Mouse (Mus musculus): Measurements from ENCODE around the gene Rimbp3.
"Not testable (repeated sequence)": the region's sequence is repeated elsewhere in the genome, so short reads cannot be mapped to it uniquely, and the experiment has no call there.

Rimbp3 gene

DNA sequence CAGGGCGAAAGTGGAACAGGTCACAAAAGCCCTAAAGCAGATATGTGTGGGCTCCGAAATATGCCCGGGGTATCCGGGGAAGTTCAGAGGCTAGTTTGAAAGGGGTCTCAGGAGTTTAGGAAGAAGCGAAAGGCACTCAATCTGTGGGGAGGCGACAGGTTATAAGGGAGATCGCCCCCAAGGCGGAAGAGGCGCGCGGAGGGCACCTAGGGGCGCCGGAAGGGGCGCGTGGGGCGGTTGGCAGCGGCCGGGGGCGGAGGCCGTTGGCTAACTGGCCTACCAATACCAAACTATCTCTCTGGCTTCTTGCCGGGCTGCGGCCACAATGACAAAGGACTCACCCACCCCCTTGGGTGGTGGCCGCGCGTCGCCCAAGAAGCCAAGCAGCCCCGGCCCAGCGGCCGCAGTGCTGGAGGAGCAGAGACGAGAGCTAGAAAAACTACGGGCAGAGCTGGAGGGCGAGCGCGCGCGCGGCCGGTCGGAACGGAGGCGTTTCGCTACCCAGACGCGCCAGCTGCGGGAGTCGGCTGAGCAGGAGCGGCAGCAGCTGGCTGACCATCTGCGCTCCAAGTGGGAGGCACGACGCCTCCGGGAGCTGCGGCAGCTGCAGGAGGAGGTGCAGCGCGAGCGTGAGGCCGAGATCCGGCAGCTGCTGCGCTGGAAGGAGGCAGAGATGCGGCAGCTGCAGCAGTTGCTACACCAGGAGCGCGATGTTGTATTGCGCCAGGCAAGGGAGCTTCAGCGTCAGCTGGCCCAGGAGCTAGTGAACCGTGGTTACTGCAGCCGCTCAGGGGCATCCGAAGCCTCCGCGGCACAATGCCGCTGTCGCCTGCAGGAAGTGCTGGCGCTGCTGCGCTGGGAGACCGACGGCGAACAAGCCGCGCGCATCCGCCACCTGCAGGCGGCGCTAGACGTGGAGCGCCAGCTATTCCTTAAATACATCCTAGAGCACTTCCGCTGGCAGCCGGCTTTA, at the start of gene Rimbp3:
Gene Rimbp3 (plus strand): TSS at position 215 of the 973 bp plus-strand sequence.
- ChIA-PET CTCF (interaction anchor here (0.5 to 5.8 kb wide), 78 partner anchors 9 to 410 kb away, joined by 3 to 285 read pairs (median 7); partner anchors contain the start of genes Hic2 (in 4 of the 4), Tmem191c (in 4 of the 4), Sdf2l1 (in 2 of the 4) and 2610318N02Rik (in 1 of the 4)), POLR2A (interaction anchor here (0.6 to 22.8 kb wide), 55 partner anchors 8 to 410 kb away, joined by 3 to 895 read pairs (median 6); partner anchors contain the start of genes Hic2 (in 4 of the 4), Tmem191c (in 4 of the 4), 2610318N02Rik (in 2 of the 4) and Sdf2l1 (in 2 of the 4))

DNA sequence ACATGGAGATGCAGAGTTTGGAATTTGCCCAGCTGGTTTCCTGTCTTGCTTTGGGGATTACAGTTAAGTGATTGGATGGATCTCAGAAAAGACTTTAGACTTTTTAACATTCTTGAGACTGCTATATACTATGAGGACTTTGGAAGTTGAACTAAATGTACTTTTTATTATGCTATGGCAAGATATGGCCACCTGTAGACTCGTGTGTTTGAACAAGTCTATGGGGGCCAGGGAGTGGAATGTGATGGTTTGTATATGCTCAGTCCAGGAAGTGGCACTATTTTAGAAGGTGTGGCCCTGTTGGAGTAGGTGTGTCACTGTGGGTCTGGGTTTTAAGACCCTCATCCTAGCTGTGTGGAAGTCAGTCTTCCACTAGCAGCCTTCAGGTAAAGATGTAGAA, 42.9 kb upstream of the Rimbp3 start:
- CTCF ChIA-PET = not testable (repeated sequence)

DNA sequence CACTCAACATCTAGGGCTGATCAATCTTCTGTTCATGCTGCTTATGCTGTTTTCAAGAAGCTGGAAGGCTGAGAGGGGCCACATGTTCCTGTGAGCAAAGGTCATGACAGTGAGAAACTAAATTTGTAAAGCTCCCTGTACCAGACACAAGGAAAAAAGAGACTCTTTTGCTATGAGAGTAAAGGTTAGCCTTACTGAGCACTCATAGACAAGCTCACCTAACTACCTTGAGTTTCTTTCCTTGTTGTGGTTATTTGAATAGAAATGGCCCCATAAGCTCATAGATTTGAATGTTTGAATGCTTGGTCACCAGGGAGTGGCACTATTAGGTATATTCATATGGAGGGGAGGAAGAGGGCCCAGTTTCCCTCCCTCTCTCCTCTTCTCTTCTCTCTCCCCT, 41.2 kb upstream of the Rimbp3 start:
- ChIA-PET POLR2A (interaction anchor here in 3 of 4 experiments (0.6 to 2.4 kb wide), 27 partner anchors 8 to 474 kb away, joined by 3 to 15 read pairs (median 4); partner anchors contain the start of genes Aifm3 (in 1 of the 3), Ccdc116 (in 1 of the 3), Hic2 (in 1 of the 3) and Sdf2l1 (in 1 of the 3)), CTCF (interaction anchor here in 3 of 4 experiments (0.5 to 1.3 kb wide), 3 partner anchors 43 to 118 kb away, joined by 4 read pairs; no protein-coding TSS in a partner anchor)

More for the DNA sequence above, 42.9 kb upstream of the Rimbp3 start:
- POLR2A ChIA-PET = interaction anchor here in 2 of 4 experiments (0.7 to 3.3 kb wide), 8 partner anchors 9 to 34 kb away, joined by 3 to 13 read pairs (median 4); partner anchors contain the start of genes Ccdc116 (in 1 of the 2) and Sdf2l1 (in 1 of the 2)

DNA sequence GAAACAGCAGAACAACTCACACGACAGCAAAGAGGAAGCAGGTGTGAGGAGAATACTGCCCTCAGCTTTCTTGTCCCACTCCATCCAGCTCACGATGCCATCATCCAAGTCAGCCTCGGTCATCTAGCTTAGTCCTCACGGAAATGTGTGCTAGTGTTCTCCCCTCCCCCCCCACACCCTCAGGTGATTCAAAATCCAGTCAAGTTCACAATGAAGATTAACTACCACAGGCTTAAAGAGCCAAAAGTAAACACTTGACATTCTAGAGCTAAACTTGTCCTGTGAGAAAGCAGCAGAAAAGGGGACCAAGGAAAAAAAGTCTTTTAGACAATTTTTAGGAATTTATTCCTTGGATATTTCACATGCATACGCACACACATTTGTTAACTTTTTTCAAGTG, 40.4 kb upstream of the Rimbp3 start:
- POLR2A ChIA-PET = interaction anchor here in 3 of 4 experiments (0.7 to 2.4 kb wide), 17 partner anchors 8 to 116 kb away, joined by 3 to 15 read pairs (median 4); partner anchors contain the start of genes Hic2 (in 2 of the 3), Ccdc116 (in 1 of the 3) and Sdf2l1 (in 1 of the 3)
- CTCF ChIA-PET = interaction anchor here in 2 of 4 experiments (0.6 to 0.7 kb wide), 2 partner anchors 108 to 528 kb away, joined by 3 to 5 read pairs; no protein-coding TSS in a partner anchor

DNA sequence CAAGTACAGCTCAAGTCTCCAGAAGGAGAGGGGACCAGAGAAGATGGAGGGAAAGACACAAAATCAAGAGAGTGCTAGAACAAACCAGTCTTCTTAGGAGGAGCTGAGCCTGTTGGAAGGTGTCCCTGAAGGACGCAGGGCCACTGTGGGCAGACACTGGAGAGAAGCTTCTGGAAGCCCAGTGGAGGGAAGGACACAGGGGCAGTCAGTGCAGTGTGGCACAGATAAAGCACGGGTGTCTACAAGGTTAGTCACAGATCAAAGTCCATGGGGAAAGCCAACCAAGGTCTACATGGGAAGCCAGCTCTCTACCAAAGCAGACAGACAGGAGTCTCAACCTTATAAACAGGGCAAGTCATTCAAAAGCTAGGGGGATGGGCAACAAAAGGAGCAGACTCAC, 32.6 kb upstream of the Rimbp3 start:
- POLR2A ChIA-PET = interaction anchor here in 3 of 4 experiments (0.6 to 3.7 kb wide), 19 partner anchors 8 to 748 kb away, joined by 3 to 13 read pairs (median 4); partner anchors contain the start of gene 2610318N02Rik (in 1 of the 3)
- CTCF ChIA-PET = interaction anchor here in 2 of 4 experiments (0.7 to 1.0 kb wide), 2 partner anchors 28 to 49 kb away, joined by 3 read pairs; no protein-coding TSS in a partner anchor

DNA sequence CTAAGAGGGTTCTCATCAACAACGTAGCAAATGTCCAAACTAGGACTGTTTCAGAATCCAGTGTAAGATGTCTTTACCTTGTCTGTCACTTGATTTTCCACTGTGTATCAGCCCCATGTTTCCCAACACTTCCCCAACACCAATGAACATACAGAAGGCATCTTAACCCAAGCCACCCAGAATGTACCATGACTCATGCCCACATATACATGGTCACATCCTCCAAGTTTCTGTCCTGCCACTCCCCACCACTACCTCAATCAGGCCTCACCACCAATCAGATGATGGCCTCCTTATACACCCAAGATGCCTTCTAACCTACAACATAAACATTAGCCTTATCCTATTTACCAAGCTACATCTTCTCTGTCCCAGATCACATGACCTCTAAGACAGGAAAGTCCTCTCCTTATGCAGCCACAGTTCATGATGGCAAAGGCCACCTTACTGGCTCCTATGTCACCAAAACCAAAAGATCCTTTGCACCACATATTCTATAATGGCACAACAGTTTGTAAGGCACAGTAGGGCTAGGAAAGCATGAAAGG, 30.7 kb upstream of the Rimbp3 start:
- ChIA-PET CTCF (no interaction called here), POLR2A (interaction anchor here in 2 of 4 experiments (0.6 to 2.0 kb wide), 6 partner anchors 9 to 85 kb away, joined by 3 to 7 read pairs (median 4); no protein-coding TSS in a partner anchor)

DNA sequence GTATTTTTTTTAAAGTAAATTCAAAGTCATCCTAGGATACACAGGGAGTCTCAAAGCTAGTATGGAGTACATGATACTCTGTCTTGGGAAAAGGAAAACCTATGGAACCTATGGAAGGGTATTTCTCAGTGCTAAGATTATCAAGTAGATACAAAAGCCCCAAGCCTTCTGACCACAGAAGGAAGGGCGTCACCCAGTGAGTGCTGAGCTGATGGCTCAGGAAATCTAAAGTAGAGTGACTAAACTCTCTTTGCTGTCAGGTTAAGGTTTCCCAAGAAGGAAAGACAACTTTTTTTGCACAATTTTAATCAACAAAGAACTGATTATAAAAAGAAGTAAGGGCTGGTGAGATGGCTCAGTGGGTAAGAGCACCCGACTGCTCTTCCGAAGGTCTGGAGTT, 28.7 kb upstream of the Rimbp3 start:
- POLR2A ChIA-PET = interaction anchor here in 3 of 4 experiments (0.5 to 2.6 kb wide), 20 partner anchors 9 to 1296 kb away, joined by 3 to 9 read pairs (median 4); partner anchors contain the start of genes 2610318N02Rik (in 1 of the 3) and Sdf2l1 (in 1 of the 3)

DNA sequence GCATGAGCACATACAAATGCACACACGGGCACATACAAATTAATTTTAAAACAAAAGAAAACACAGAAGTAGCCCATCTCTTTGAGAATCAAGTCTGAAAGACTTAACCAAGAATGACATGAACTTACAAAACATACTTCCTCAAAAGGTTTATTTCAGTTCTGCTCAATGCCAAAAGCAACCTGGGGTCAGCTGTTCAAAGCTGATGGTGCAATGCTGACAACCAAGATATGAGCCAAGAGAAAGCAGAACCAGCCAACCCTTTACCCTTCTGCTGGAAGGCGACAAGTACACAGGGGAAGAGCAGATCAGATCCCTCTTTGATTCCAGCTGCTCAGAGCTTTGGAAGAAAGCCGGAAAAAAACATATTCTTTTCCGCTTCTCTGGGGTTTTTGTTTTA, 27.0 kb upstream of the Rimbp3 start:
- CTCF ChIA-PET = interaction anchor here in 1 of 4 experiments (0.6 kb wide), 1 partner anchor 12 kb away, joined by 3 read pairs; no protein-coding TSS in a partner anchor

More for the DNA sequence above, 28.7 kb upstream of the Rimbp3 start:
- CTCF ChIA-PET = no interaction called here

DNA sequence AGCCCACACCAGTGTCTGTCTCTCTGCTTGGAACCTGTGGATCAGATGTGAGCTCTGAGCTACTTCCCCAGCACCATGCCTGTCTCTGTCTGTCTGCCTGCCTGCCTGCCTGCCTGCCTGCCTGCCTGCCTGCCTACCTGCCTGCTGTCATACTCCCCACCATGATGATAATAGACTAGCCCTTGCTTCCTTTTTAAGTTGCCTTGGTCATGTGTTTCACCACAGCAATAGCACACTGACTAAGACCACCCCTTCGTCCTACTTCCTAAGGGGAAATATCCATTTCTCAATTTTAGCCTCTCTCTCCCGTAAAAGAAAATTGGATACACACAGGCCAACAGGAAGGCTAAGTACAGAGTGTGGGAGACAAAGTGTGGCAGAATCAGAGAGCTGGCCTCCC, 26.3 kb upstream of the Rimbp3 start:
- CTCF ChIA-PET = no interaction called here
- POLR2A ChIA-PET = interaction anchor here in 2 of 4 experiments (0.9 to 3.2 kb wide), 13 partner anchors 8 to 57 kb away, joined by 3 to 16 read pairs (median 3); partner anchors contain the start of genes Hic2 (in 2 of the 2), 2610318N02Rik (in 1 of the 2) and Ydjc (in 1 of the 2)

More for the DNA sequence above, 27.0 kb upstream of the Rimbp3 start:
- POLR2A ChIA-PET = interaction anchor here in 2 of 4 experiments (0.5 to 3.2 kb wide), 14 partner anchors 9 to 57 kb away, joined by 3 to 16 read pairs (median 4); partner anchors contain the start of genes Hic2 (in 2 of the 2), 2610318N02Rik (in 1 of the 2) and Ydjc (in 1 of the 2)

DNA sequence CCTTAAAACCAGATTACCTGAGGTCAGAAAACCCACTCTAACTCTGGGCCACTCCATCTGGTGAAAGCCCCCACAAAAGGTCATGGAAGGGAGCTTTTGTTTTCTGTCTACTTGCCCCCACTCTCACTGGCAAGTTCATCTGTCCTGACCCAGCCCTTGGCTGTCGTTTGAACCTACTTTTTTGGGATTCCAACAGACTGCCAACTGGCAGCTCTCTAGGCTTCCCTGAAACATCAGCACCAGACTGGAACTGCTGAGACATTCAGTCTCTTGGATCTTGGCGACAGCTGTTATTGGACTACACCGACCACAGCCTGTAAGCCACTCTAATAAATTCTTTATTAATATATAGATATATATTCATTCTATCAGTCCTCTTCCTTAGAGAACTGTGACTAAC, 25.4 kb upstream of the Rimbp3 start:
- POLR2A ChIA-PET = interaction anchor here in 2 of 4 experiments (0.6 to 3.2 kb wide), 8 partner anchors 7 to 471 kb away, joined by 3 to 16 read pairs (median 3); no protein-coding TSS in a partner anchor
- CTCF ChIA-PET = interaction anchor here in 1 of 4 experiments (0.9 kb wide), 1 partner anchor 88 kb away, joined by 6 read pairs; no protein-coding TSS in a partner anchor

DNA sequence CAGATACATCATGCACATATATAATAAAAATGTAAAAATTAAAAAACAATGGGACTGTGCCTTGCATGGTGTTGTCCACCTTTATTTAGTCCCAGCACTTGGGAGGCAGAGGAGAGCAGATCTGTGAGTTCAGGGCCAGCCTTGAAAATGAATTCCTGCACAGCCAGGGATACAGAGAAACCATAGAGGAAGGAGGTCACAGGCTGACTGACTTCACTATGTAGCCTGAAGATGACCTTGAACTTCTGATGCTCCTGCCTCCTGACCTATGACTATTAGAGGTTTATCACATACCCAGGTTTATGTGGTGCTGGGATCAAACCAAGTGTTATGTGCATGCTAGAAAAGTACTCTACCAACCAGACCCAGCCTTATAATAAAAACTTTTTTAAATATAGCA, 22.9 kb upstream of the Rimbp3 start:
- CTCF ChIA-PET = interaction anchor here in 3 of 4 experiments (0.8 to 1.4 kb wide), 3 partner anchors 11 to 91 kb away, joined by 3 to 4 read pairs (median 3); partner anchors contain the start of gene Tmem191c (in 1 of the 3)
- POLR2A ChIA-PET = interaction anchor here in 1 of 4 experiments (0.9 to 1.1 kb wide), 4 partner anchors 10 to 91 kb away, joined by 3 to 9 read pairs (median 4); partner anchors contain the start of gene Rimbp3

DNA sequence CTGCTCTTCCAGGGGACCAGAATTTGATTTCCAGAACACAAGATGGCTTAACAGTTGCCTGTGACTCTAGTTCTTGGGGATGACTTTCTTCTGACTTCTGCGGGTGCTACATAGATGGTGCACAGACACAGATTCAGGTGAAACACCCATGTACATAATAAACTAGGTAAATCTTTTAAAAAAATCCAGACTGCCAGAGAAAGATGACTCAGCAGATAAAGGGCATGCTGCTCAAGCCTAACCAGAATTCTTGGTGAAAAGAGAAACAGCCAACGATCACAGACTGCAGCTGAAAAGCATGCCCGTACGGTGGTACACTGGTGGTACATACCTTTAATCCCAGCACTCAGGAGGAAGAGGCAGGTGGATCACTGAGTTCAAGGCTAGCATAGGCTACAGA, 14.6 kb upstream of the Rimbp3 start:
- POLR2A ChIA-PET = interaction anchor here in 2 of 4 experiments (0.7 to 9.0 kb wide), 11 partner anchors 11 to 83 kb away, joined by 3 to 57 read pairs (median 4); partner anchors contain the start of genes 2610318N02Rik (in 1 of the 2), Hic2 (in 1 of the 2), Rimbp3 (in 1 of the 2) and Sdf2l1 (in 1 of the 2)
- CTCF ChIA-PET = interaction anchor here in 2 of 4 experiments (0.5 to 1.7 kb wide), 3 partner anchors 55 to 207 kb away, joined by 4 to 6 read pairs (median 5); no protein-coding TSS in a partner anchor

DNA sequence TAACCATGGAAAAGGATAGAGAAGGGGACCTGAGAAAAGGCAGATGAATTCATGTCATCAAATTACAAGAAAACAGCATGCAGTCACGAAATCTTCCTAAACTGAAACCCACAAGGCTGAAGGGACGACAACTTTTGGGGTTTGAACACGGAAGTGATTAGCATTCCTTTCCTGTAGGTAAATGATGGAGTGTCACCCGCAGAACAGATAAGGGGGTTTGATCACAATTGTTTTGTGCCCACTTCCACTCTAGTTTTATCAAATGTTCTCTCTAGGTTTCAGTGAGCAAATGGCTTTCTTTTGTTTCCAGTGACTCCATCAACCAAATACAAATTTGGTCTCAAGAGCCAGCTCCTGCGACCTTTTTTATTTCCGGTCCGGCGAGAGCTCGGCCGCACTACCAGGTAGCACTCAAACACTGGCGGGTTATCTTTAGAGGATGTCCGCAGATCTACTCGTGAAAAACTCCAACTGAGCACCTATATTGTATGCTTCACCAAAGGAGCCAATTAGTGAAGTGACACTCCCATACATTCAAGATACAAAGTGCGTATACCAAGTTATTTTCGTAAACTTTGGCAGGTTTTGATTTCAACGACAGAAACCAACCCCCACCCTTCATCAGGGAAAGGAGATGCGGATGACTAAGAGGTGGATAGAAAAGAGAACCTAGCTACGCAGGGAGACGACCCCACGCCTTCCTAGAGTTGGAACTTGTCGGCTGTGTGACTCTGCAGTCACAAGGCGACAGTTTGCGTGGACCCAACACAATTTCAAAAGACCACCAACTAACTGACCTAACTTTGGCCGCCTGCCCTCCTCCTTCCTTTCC, 8.1 kb upstream of the Rimbp3 start:
- ChIA-PET POLR2A (interaction anchor here (0.5 to 9.0 kb wide), 29 partner anchors 9 to 308 kb away, joined by 3 to 57 read pairs (median 5); partner anchors contain the start of genes Hic2 (in 2 of the 4), Rimbp3 (in 2 of the 4), Tmem191c (in 2 of the 4) and Lztr1 (in 1 of the 4)), CTCF (interaction anchor here in 2 of 4 experiments (0.6 to 2.9 kb wide), 2 partner anchors 9 to 24 kb away, joined by 3 to 12 read pairs; partner anchors contain the start of gene Rimbp3 (in 1 of the 2))

DNA sequence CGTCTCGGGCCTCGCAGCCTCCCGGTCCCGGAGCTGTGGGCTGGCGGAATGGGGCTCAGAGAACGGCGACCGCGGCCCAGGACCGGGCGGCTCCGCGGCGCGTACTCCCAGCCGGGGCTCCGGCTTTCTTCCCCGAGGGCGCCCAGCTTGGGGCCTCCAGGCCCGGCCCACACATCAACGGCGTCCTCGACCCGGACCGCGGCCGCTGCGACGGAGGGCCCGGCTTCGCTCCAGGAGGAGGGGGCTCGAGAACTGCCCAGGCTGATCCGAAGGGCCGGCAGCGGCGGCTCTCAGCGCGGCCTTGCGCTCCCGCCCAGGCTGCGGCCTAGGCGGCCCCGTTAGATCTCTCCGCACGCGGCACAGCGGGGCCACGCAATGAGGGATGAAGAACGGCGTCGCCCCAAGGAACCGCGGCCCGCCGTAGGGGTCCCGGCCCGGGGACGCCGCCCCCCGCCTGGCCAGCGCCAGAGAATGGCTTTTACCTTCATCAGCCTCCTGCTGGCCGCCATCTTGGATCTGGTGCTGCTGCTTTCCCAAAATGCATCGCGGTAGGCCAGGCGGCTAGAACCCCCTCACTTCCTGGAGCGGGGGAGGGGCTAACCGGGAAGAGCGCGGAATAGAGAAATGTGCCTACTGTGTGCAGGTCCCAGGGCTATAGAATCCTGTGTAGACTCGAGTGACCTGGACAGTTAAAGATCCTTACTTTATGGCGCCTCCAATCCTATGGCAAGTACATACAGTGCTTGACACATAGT, 7.3 kb upstream of the Rimbp3 start:
- POLR2A ChIA-PET = interaction anchor here (0.6 to 9.0 kb wide), 20 partner anchors 8 to 307 kb away, joined by 3 to 57 read pairs (median 4); partner anchors contain the start of genes Hic2 (in 2 of the 4), Rimbp3 (in 2 of the 4), Lztr1 (in 1 of the 4) and Tmem191c (in 1 of the 4)
- CTCF ChIA-PET = interaction anchor here in 2 of 4 experiments (0.6 to 2.9 kb wide), 2 partner anchors 8 to 25 kb away, joined by 3 to 12 read pairs; partner anchors contain the start of gene Rimbp3 (in 1 of the 2)

DNA sequence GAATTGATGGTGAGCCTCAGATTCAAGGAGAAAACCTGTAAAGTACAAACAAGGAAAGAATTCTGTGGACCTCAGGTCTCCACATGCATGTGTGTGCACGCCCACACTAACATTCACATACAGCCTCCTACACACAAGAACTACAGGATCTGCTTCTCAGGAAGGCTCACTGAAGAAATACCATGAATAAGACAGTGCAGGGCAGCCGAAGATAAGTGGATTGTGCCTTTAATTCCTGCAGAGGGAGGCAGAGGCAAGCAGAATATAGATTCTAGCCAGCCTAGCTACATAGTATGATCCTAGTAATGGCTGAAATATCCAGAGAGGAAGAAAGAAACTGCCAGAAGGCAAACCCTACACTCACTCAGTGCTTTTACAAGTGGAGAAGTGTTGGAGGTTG, 6.4 kb upstream of the Rimbp3 start:
- POLR2A ChIA-PET = interaction anchor here in 2 of 4 experiments (1.2 to 1.4 kb wide), 2 partner anchors 71 to 75 kb away, joined by 3 to 5 read pairs; partner anchors contain the start of genes Sdf2l1 (in 1 of the 2) and Tmem191c (in 1 of the 2)
- CTCF ChIA-PET = interaction anchor here in 2 of 4 experiments (0.7 to 1.4 kb wide), 3 partner anchors 69 to 75 kb away, joined by 3 read pairs; no protein-coding TSS in a partner anchor
